Mouse (Mus musculus) ovary, adult 18-20 months (tissue): ENCODE data around the gene Afg1l.

ENCODE experiments used
- DNase-seq: peaks from one replicate; pipeline ENCODE4 v3.0.0; 2022; ENCODE audit warnings: low spot score, mixed read lengths

The Afg1l gene

DNA sequence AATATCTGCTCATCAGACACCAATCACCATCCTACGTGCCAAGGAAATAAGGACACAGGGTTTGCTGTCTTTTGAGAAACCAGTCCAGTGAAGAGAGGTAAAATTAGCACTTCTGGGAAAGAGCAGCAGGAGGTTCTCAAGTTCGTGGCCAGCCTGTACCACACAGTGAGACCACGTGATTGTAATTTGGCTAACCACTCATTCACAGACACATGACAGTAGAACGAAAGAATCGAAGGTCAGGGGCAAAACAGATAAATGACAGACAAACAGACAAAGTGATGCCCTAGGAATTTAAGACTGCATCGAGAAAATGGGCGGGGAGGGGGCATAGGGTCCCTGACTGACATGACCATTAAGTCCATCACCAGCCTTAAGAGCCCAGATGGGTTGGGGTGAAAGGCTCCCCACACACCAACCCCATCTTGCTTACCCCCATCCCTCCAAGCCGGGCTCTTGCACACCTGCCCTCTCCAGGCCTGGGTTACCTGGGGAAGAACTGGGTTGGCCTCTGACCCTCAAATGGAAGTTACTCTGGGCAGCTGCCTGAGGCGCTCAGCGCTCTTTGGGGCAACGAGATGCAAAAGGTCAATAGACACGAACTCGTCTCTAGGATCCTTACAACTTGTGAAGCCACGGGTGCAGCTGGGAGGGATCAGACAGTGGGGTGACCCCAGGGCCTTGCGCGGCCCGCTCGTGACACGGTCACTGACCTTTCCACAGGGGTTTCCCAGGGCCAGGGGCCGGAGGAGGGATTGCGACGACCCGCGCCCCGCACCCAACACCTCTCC lies 620 bp downstream of the Afg1l start:
- DNase-seq: no peak

DNA sequence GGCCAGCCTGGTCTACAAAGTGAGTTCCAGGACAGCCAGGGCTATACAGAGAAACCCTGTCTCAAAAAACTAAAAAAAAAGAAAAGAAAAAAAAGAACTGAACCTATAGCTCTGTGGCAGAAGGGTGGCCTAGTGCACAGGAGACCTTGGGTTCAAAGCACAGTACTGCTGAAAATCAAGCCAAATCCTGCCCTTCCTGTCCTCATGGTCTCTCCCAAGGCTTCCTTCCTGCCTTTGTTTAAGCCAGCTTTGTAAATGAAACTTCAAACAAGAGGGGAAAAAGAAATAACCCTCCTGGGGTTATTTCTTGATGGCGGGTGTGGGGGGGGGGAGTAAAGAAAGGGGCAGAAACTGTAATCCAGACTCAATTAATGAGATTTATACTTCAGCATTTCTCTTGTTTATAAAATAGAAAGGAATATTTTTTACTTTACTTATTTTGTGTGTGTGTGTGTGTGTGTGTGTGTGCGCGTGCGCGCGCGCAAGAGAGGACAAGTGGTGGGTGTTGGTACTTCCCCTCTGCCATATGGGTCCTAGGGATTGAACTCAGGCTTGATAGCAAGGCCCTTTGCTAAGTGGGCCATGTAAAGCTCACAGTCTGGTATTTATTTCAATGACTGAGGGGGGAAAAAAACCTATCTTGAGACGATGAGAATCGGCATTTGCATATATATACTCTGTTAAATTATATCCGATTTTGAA lies 1.4 kb downstream of the Afg1l start:
- no peak for DNase-seq

DNA sequence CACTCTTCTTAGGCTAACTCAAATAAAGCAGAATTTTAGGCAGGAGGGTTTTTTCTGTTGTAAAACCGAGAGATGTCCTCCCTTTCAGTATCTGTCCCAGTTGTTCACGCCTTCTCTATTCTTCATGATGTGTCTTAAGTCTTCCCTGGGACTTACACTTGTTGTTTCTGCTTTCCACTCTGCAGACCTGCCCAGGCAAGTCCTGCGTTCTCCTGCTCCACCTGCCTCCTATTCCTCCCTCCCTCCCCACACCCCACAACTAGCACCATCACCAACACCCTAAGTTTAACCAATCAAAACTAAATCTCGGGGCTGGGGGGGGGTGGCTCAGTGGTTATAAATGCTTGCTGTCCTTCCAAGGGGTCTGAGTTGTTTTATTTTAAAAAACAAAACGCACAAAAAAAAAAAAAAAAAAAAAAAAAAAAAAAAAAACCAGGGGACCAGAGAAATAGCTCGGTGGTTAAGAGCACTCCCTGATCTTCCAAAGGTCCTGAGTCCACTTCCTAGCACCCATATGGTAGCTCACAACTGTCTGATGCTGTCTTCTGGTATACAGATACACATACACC lies 3.3 kb downstream of the Afg1l start:
- DNase-seq: no peak

DNA sequence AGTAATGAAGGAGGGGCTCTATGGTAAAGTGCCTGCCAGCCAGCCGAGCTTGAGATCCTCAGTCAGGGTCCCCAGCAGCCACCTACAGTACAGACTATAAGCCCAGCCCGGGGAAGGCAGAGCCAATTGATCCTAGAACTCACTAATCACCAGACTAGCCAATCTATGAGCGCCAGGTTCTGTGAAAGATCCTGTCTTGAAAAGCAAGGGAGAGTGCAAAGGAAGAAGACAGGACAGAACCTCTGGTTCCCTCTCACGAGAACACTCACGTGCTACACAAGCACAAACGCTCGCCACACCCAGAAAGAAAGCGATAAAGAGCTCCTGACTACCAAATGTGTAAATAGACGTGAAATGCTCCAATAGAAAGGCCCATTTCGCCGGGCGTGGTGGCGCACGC lies 13.6 kb downstream of the Afg1l start:
- DNase-seq: no peak

DNA sequence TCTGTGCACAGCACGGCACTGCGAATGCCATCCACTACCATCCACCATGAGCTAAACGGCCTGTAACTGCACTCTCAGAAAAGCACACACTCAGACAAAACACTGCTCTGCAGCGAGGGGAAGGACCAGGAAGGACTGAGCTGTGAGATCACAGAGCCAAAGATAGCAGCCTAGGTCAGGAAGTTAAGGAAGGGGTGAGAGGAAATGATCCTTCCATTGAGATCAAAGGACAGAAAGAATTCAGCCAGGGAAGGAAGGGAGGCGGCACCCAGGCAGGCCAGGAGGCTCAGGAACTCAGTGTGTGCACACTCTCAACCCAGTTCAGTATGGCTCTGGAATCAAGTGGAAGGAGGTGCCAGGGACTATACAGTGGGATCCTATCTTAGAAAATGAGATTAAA lies 14.1 kb downstream of the Afg1l start:
- DNase-seq: no peak

DNA sequence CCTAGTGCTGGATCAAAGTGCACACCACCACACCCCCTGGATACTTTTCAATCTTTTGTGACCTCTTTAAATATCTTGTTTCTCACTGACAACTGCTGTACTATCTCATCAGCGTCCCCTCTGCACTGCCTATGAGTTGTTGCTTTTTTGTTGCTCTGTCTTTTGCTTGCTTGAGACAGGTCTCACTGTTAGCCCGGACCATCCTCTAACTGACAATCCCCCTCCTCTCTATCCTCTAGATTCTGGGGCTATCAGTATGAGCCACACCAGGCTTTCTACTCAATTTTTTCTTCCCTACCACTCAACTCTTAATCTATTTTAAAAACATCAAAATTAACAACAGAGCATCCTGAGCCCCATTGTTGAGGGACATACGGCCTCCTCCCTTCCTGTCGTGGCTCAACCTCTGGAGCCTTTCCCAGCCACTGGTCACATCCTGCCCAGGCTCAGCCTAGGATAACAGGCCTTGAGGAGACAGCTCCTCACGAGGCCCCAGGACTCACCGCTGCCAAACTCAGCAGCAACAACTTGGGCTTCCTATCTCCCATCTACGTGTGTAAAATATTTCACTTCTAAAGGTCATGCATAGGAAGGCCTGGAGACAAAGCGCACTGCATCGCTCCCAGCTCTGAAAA lies 20.7 kb downstream of the Afg1l start:
- DNase-seq: no peak

DNA sequence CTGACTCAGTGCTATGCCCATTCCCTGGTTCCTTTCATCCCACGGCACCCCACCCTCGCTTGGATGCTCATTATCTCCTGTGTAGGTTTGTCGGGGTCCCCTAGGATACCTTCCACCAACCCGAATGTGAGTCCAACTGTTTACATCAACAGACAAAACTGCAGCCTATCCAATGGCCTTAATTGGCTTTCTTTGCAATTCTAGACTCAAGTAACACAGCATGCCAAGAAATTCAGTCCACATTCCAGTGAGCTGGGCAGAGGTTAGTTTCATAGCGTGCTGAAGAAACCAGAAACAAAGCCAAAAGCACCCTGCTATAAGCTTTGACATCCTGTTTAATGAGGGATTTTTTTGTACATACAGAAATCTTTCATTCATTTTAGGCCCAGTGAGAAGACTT lies 22.4 kb downstream of the Afg1l start:
- DNase-seq: no peak

DNA sequence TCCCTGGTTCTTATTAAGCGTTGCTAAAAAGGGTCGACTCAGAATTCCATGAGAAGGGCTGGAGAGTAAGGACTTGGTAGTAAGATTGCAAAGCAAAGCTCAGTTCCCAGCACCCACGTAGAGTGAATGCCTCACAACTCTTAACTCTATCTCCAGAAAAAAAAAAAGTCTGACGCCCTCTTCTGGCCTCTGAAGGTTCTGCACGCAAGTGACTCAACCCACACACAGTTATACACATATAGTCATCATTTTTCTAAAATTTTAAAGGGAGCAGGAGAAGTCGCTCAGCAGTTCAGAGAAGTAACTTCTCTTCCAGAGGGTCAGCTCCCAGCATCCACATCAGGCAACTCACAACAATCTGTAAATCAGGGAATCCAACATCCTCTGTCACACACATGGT lies 23.7 kb downstream of the Afg1l start:
- no peak for DNase-seq

DNA sequence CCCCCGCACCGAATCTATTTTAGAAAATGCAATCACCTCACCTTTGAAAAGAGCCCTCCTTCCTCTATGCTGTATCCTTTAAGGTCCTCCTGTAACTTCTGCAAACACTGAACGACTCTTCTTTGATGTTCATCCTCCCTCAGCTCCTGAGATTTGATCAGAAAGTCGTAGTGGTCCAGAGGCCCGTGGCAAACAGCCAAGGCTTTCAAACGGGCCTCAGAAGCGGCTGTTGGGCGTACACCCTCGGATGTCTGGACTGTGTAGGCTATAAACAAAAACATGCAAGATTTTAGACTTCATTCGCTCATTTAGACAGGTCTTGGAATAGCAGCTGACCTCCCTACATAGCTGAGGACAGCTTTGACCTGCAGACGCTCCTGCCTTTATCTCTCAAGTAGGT lies 24.1 kb downstream of the Afg1l start:
- no peak for DNase-seq

DNA sequence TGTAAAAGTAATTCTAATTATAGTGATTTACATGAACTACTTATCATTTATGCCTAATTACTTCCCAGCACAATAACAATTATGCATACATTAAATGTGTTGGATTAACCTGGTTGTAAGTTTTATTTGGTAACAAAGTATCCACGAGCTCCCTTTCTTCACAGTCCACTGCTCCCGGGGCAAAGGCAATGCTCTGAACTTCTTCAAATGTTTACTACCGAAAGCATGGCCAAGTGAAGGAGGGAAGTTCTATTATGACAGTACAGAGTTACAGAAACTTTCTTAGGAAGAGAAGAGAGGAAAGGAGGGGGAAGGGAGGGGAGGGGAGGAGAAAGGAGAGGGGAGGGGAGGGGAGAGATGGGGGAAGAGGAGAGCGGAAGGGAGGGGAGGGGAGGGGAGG lies 28.7 kb downstream of the Afg1l start:
- DNase-seq: no peak

DNA sequence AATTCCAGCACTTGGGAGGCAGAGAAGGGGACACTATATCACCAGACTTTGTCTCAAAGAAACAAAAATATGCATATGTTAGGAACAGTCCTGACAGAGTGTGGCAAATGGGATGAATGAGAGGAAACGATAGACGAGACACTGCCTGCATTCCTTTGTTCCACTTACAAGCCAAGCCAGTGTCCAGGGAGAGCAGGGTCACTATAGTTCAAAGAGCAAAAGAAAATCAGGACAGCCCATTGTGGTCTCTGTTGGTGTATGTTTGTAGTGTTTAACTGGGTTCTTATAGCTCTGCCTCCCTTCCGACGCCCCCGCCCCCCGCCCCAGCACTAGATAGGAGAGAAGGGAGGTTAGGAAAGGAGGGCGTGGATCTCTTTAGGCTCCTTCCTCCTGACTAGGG lies 30.0 kb downstream of the Afg1l start:
- DNase-seq: no peak

DNA sequence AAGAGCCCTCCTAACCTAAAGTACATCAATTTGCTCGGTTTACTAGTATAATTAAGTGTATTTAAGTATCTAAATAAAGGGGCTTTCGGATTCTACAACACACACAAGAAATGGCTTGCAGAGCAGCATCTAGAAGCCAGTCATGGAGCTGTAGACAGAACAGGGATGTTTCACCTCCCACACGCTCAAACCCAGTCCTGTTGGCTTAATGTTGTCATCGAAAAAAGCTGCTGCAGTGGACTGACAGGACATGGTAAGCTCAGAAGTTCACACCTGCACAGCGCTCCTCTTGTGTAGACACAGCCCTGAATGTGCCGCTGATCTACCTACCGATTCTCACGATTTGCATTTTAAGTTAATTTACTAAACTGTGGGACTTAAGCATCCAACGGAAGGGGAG lies 32.2 kb downstream of the Afg1l start:
- no peak for DNase-seq

DNA sequence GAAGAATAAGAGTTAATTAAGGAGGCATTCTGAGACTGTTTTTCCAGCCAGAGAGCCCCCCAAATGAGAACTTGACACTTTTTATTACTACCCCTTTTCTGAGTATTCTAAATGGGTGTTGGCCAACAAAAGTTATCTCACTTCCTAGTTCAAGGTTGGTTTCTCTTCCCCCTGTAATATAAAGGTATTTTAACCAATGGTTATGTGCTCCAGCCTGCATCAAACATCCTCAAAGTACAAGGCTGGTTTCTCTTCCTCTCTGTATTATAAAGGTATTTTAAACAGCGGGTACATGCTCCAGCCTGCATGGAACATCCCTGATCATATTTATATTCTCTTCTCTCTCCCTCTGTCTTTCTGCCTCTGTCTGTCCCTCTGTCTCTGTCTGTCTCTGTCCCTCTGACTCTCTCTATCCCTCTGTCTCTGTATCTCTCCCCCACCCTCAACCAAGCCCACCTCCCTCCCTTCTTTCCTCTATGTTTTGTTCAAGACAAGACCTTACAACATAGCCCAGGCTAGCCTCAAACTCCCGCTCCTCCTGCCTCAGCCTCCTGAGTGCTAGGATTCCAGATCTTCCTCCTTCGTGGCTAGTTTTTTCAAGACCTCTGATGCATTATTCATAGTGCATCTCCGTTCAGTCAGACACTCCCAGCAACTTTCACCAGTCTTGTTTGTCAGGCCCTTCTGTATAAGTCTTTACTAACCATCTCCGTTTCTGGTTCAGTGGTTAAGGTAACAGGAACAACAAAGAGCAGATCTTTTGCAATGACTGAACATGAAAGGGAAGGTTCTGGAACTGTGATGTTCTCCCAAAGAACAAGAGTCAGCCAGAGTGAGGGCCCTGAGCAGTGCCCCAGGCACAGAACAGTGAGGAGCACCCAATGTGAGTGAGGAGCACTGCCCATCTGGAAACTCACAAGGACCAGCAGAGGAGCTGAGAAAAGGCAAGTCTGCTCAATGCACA lies 41.2 kb downstream of the Afg1l start:
- DNase-seq: no peak

DNA sequence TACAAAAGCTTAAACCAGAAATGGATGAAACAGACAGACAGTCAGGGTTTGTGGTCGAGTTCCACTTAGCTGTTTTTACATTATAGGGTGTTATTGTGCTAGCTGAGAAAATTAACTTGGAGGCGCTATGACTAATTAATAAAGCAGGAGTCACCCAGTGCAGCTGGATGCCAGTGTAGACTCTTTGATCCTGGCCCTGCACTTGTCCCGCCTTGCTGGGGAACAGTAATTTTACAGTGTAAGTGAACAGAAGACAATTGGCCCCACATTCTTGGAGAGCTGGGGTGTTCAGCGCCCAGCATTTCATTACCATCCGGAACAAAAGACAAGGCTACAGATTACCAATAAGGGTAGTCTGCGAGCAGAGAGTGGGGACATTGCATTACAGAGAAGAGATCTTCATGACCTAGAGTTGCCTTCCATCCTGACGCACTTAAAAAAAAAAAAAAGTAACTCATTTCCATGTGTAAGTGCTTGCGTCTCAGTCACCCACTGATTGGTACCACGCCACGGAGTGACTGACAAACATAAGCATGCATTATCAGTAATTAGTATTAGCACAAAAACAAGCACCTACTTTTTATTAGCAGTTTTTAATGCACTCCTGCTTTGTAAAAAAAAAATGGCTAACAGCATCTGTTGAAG lies 60.7 kb downstream of the Afg1l start:
- DNase-seq: no peak

DNA sequence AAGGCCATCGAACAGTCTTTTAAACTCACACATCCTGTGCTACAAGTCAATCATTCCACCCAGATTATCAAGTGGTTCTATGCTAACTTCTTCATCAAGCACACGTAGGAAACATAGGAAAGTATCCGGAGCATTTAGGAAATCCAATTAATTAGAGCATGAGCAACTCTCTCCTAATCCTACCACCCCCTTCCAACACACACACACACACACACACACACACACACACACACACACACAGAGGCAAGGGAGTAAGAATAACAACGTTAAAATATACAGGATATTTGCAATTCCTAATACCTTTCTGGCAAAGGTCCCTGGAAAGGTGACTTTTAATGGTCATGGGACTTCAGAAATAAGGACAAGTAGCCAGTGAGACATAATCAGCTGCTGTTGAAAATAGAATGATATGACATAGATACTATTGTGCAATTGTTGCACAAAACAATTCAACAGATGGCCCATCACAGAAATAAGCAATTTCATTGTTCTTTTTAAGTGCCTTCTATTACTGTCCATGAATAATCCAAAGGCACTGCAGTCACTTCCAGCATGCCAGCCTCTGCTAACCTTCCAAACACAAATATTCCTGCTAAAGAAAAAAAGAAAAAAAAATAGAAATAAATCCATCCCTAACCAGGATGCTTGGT lies 62.4 kb downstream of the Afg1l start:
- no peak for DNase-seq

DNA sequence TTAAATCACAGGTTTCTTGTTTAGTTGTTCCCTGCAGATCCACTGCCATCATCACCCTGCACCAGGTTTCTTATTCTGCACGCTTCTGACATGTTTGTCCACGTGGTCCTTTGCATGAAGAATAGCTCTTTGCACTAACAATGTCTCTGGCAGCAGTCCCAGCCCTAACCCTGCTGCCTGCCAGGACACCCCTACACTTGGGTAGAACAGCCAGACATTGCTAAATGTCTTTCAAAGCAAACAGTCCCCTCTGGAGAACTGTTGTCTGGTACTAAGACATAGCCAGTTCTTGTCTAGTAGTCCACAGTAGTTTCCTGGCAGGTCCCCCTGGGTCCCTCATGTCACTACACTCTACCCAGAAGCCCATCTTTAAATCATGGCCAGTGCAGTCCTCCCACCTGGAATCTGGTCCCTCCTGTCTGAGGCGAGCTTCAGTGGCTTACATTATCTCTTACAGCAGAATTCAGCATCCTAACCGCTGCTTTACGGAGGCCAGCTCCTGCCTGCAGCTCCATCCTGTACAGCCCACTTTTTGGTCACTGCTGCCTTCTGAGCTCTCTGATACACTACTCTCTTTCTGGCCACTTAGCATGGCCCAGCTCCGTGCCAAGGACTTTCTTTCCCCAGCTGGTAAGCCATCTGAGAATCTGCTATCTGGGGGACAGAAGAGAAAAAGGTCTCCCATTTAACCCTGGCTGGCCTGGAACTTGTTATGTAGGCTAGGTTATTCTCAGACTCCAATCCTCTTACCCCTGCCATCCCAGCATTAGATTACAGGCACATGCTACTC lies 67.4 kb downstream of the Afg1l start:
- DNase-seq: no peak

DNA sequence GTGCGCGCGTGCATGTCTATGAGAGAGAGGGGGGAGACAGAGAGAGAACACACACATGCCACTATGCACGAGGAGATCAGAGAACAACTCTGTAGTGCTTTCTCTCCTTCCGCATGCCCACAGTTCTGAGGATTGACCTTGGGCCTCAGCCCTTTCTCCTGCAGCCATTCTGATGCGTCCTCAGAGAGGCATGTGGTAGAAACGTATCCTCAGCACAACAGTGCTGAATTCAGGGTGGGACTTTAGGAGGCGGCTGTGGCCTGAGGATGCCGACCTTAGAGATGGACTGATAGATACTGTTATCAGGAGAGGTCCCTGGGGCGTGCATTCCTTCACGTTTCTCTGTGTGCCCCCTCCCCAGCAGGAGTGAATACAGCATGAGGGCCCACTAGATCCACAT lies 87.9 kb downstream of the Afg1l start:
- no peak for DNase-seq

DNA sequence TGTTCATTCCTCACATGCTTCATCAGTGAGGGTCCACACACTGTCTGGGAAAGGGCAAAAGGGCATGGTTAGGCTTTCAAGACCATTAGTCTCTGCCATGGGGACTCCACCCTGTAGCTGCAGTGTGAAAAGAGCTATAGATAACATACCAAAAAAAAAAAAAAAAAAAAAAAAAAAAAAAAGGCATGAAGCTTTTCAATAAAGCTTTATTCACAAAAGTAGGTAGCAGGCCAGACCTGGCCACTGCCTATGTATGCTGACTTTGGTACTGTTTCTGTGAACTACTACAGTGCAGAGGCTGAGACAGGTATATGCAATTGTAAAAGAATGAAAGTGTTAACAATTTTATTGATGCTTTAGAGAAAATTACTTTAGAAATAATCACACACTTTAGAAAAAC lies 90.2 kb downstream of the Afg1l start:
- DNase-seq: no peak

DNA sequence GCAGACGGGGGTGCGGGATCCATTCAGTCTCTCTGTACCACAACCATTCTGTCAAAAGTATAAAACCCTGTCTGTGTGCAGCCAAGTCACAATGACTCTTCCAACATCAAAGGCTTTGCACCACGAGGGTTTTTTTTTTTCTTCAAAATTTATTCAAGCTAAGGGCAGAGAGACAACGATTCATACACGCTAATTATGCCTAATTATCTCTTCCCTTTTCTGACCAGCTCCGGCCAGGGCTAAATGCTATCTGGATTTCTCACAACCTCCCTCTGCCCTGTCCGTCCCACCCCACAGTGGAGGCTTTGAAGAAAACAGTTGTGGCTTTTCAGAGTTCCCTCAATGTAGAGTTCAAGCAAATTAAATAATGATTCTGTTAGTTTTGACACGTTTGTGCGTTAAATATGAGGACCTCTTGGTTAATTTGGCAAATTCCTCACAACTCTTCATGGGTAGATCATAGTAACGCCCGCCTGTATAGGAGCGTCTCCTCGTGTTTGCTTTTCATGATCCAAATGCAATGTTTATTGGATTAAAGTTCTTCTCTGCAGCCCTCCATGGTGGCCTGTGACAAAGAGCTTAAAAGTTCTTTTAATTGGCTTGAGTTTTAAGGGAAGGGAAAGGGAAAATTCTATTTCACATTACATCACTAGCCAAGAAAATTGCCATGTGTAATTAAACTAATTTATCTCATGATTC lies 93.3 kb downstream of the Afg1l start:
- no peak for DNase-seq
